Mouse (Mus musculus) midbrain, embryonic 11.5 days (tissue): ENCODE results near the gene Anp32b. TPM values are rescaled to one million over a fixed set of nuclear protein-coding genes. Genes with fewer than 3 reads are reported as not detected.

Experiments used
- ATAC-seq: fragments of 200-750 bp; cut with Nextera tagmentation; 2 replicates; pipeline ENCODE4 v1.8.0; 2017; ENCODE audit warnings: moderate TSS enrichment, moderate library complexity; ENCODE audit not compliant: low FRiP score
- DNase-seq: peaks from one replicate; pipeline ENCODE4 v3.0.0; 2015; ENCODE audit warnings: low spot score; ENCODE audit errors: missing footprints
- H3K27ac ChIP-seq: fragments of 300-500 bp; sonication (generic); 2 replicates; pipeline ENCODE4 v1.5.1; 2014; ENCODE audit warnings: low read depth, low read length
- H3K27me3 ChIP-seq: fragments of 300-500 bp; sonication (generic); 2 replicates; pipeline ENCODE4 v1.6.1; 2014; ENCODE audit warnings: mild to moderate bottlenecking, low read length, moderate library complexity, mixed read lengths; ENCODE audit not compliant: control insufficient read depth, insufficient read depth
- H3K36me3 ChIP-seq: fragments of 300-500 bp; sonication (generic); 2 replicates; pipeline ENCODE4 v1.6.1; 2014; ENCODE audit warnings: mild to moderate bottlenecking, low read length, moderate library complexity, mixed read lengths; ENCODE audit not compliant: control insufficient read depth, insufficient read depth
- H3K4me1 ChIP-seq: fragments of 300-500 bp; sonication (generic); 2 replicates; pipeline ENCODE4 v1.6.1; 2014; ENCODE audit warnings: low read length; ENCODE audit not compliant: control insufficient read depth, insufficient read depth
- H3K4me2 ChIP-seq: fragments of 300-500 bp; sonication (generic); 2 replicates; pipeline ENCODE4 v1.6.1; 2014; ENCODE audit warnings: mild to moderate bottlenecking, moderate library complexity
- H3K4me3 ChIP-seq: fragments of 300-500 bp; sonication (generic); 2 replicates; pipeline ENCODE4 v1.5.1; 2014; ENCODE audit warnings: low read depth, low read length
- H3K9ac ChIP-seq: fragments of 300-500 bp; sonication (generic); 2 replicates; pipeline ENCODE4 v1.6.1; 2014; ENCODE audit warnings: low read length
- H3K9me3 ChIP-seq: fragments of 300-500 bp; sonication (generic); 2 replicates; pipeline ENCODE4 v1.6.1; 2016; ENCODE audit warnings: low read length; ENCODE audit not compliant: control insufficient read depth
- WGBS: fragments of 180-500 bp; shearing (Covaris S2); extraction: QIAGEN DNeasy Blood & Tissue Kit; methylation state at CpG from one replicate; pipeline ENCODE4 v1.1.7; 2014; 5-methylcytosine and 5-hydroxymethylcytosine counted together
- polyA plus RNA-seq: library from polyadenylated mRNA; unstranded; fragments of >200 nt; fragmentation: Nextera tagmentation; extraction: Ambion mirVana; gene quantifications from 2 replicates; pipeline ENCODE4 v1.2.1, GENCODE M21; 2014

The Anp32b gene
- polyA plus RNA-seq, 1 experiment from 2014 or later: 285 TPM

DNA sequence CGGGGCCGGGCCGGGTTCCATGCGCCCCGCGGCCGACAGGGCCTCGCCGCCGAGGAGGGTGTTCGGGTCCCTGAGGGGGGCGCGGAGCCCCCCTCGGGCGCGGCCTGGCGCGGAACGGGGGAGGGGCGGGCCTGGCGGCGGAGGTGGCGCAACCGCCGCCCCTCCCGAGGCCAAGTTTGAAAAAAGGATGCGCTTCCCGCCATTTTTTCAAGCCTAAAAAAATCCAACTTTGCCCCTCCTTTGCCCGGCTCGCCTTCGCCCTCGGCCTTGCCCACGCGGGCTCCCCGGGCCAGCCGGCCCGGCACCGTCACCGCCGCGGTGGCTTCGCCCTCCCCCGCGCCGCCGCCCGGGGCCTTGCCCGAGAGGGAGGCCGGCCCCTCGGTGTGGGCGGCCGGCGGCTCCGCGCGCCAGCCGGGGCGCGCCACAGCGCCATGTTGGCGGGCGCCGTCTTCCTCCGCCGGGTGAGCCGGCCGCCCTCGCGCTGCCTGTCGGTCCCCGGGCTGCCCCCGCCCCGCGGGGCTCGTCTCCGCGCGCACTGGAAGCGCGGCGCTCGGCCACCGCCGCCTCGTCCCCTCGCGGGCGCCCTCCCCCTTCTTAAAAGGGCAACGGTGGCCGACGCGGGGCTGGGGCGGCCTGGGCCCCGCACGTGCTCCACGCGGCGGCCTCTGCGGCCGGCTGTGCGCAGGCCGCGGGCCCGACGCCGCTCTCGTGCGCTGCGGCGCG is 1.2 kb downstream of the Anp32b start:
- under 1% methylated on average over 78 of the region's 111 CpGs for WGBS
- peaks cover 20% of the 10 kb centered on the region for H3K4me1 ChIP-seq

DNA sequence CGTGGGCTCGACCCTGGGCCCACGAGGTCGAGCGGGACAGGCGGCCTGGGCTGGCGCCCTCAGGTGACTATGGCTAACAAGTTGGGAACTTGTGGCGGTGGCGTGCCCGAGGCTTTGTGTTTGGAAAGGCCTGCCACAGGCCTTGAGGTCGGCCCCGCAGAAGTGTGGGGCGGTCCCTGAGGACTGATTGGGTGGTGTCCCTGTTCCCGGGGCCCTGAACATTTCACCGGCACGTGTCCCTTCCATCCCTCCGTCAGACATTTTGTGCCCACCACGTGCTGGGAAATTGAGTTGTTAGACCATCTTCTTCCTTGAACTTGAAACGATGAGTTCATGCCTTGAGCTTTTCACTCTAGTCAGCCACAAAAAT is 1.8 kb downstream of the Anp32b start:
- Histone ChIP-seq H3K36me3 (no peaks in the 10 kb centered on the region), H3K27me3 (no peaks in the 10 kb centered on the region), H3K4me3 (peak overlapping the region; percentile 98), H3K27ac (peak overlapping the region; percentile 98), H3K4me1 (peaks cover 20% of the 10 kb centered on the region), H3K4me2 (peak overlapping the region; percentile 79), H3K9me3 (no peaks in the 10 kb centered on the region), H3K9ac (peak overlapping the region; percentile 99)
- under 1% methylated on average over 19 of the region's 19 CpGs for WGBS
- DNase-seq (peak; percentile 96), ATAC-seq (peak; percentile 17)

More for the DNA sequence above, 1.2 kb downstream of the Anp32b start:
- Histone ChIP-seq H3K36me3 (no peaks in the 10 kb centered on the region), H3K4me2 (peak overlapping the region; percentile 79), H3K9ac (peak overlapping the region; percentile 99), H3K4me3 (peak overlapping the region; percentile 98), H3K9me3 (no peaks in the 10 kb centered on the region), H3K27ac (peak overlapping the region; percentile 98), H3K27me3 (no peaks in the 10 kb centered on the region)
- ATAC-seq (peak; percentile 48), DNase-seq (peak; percentile 95)

DNA sequence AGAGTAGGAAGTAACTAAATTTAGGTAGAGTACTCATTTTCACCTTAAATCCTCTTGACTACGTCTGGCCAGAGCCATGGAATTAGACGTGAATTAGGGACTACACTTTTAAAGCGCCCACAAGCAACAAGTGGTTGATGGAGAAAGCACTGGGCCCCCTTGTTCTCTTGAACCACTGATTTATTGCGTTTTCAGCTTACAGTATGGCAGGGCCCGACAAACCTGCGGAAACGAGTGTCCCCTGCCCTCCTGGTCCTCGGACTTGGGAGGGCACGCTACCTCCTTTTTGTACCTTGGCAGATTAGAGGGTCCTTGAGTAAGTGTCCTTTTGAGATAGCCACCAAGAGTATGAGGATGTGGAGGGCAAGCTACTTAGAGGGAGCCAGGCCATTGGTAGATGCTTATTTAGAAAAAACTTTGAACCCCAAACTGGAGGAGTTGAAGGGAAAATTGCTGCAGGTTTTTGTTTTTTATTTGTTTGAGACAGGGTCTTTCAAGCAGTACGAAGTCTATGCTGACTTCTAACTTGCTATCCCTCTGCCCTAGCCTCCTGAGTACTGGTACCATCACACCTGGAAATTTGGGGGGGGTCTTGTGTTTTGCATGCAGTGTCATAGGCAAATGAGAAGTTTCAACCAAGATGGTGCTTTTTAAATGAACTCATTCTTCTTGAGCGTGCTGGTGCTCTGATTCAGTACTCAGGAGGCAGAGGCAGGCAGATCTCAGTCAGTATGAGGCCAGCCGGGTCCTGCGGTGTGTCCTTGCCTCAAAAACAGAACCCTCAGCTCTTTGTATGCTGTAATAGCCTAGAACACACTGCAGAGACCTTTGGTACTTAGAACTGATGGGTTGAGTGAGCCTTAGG is 2.4 kb downstream of the Anp32b start:
- 42% methylated on average over 13 of the region's 13 CpGs for WGBS

DNA sequence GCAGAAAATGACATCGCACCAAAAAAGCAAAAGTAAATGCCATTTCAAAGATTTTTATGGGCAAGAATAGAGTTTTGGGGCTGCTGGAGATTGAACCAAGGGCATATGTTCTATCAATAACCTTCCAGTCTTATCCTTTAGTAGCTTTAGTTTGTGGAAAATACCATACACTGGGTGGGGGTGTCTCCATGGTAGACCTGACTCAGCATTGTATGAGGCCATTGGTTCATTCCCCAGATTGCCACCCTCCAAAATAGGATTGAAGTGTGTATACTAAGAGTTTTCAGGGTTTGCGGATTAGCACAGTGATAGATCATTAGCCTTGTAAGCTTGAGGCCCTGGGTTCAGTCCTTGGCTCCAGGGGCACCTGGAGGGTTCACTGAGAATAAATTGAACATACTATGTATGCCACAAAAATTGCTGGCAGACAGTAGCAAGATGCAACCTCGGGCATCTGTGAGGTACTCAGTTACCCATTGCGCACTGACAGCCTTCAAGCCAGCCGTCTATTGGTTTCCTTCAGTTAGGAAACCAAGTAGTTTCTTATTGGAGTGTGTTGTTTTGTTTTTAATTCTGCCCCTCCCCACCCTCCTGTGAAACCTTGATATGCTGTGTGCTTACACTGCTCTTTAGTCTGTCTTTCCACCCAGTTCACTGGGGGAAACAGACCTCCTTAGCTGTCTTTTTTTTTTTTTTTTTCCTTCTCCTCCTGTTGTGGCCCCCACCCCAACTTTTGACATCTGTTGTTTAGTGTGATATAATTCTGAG is 3.6 kb downstream of the Anp32b start:
- Histone ChIP-seq H3K4me3 (no peak overlapping the region), H3K4me2 (no peak overlapping the region), H3K9me3 (no peaks in the 10 kb centered on the region), H3K4me1 (peaks cover 20% of the 10 kb centered on the region), H3K27me3 (no peaks in the 10 kb centered on the region), H3K27ac (no peak overlapping the region), H3K36me3 (no peaks in the 10 kb centered on the region), H3K9ac (no peak overlapping the region)
- ATAC-seq (no peak), DNase-seq (no peak)
- WGBS: 81% methylated on average over 5 of the region's 5 CpGs

More for the DNA sequence above, 2.4 kb downstream of the Anp32b start:
- DNase-seq: peak; percentile 87
- H3K4me3 ChIP-seq: peak overlapping the region; percentile 98
- peaks cover 20% of the 10 kb centered on the region for H3K4me1 ChIP-seq
- no peaks in the 10 kb centered on the region for H3K27me3 ChIP-seq
- no peaks in the 10 kb centered on the region for H3K9me3 ChIP-seq
- peak overlapping the region; percentile 79 for H3K4me2 ChIP-seq
- H3K36me3 ChIP-seq: no peaks in the 10 kb centered on the region
- H3K9ac ChIP-seq: peak overlapping the region; percentile 99
- no peak for ATAC-seq
- no peak overlapping the region; the same call in 1 of the 2 replicates for H3K27ac ChIP-seq

DNA sequence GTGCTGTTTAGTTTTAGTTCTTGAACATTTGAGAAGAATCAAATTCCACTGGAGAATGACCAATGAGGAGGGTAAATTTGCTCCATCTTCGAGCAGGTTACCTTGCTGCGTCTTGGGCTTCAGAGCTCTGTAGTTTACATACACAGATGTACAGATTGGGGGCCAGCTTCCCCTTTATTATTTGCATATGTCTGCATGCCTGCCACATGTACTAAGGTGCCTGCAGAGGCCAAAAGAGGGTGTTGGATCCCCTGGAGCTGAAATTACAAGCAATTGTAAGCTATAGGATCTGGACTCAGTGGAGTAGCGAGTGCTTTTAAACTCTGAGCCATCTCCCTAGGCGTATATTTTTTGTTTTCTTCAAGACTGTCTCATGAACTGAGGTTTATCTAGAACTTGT is 6.1 kb downstream of the Anp32b start:
- H3K4me1 ChIP-seq: peaks cover 20% of the 10 kb centered on the region
- no peak overlapping the region for H3K4me3 ChIP-seq
- no peak for ATAC-seq
- no peak overlapping the region for H3K9ac ChIP-seq
- DNase-seq: no peak
- H3K4me2 ChIP-seq: no peak overlapping the region
- H3K9me3 ChIP-seq: no peaks in the 10 kb centered on the region
- 89% methylated on average over 4 of the region's 4 CpGs for WGBS
- H3K36me3 ChIP-seq: peaks cover 4% of the 10 kb centered on the region; the same call in 1 of the 2 replicates
- H3K27ac ChIP-seq: no peak overlapping the region
- no peaks in the 10 kb centered on the region for H3K27me3 ChIP-seq

DNA sequence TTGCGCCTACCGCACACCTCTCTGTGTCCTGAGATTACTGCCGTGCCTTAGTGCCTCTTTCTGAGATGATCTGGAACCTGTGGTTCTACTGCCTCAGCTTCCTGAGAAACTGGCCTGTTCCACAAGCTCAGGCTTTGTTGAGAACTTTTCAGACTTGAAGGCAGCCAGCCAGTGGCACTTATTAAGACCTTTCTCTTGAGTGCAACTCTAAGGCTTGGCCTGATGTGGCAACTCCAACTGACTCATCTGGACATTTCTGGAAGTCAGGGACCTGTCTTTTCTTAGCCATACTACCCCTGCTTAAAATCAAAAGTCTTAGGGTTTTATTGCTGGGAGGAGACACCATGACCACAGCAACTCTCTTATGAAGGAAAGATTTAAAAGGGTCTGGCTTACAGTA is 6.5 kb downstream of the Anp32b start:
- Histone ChIP-seq H3K9ac (no peak overlapping the region), H3K4me2 (no peak overlapping the region), H3K4me3 (no peak overlapping the region), H3K9me3 (no peaks in the 10 kb centered on the region), H3K36me3 (peaks cover 4% of the 10 kb centered on the region; the same call in 1 of the 2 replicates), H3K27ac (no peak overlapping the region), H3K4me1 (peaks cover 20% of the 10 kb centered on the region), H3K27me3 (no peaks in the 10 kb centered on the region)
- DNase-seq (no peak), ATAC-seq (no peak)
- WGBS: 98% methylated on average over 3 of the region's 3 CpGs

DNA sequence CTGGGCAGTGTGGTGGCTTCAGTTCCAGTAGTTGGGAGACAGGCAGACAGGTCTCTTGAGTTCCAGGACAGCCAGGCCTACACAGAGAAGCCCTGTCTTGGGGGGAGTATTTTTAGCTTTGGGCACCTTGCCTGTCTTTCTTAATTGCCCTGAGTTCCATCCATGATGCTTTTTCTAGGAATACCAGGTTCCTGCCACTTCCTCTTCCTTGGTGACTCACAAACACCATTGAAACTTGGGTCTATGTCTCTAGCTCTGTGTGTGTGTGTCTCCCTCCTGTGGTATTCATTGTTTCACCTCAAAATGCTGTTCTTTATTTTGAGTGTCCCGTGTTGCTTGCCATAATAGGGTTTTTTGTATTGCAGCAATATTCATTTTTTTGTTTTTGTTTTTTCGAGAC is 7.7 kb downstream of the Anp32b start:
- no peaks in the 10 kb centered on the region for H3K27me3 ChIP-seq
- H3K4me3 ChIP-seq: no peak overlapping the region
- no peak overlapping the region for H3K9ac ChIP-seq
- H3K4me2 ChIP-seq: no peak overlapping the region
- DNase-seq: no peak
- no peak overlapping the region for H3K27ac ChIP-seq
- H3K4me1 ChIP-seq: peaks cover 10% of the 10 kb centered on the region
- peaks cover 8% of the 10 kb centered on the region; the same call in 1 of the 2 replicates for H3K36me3 ChIP-seq
- no peak for ATAC-seq
- no peaks in the 10 kb centered on the region for H3K9me3 ChIP-seq
- 92% methylated on average over 2 of the region's 2 CpGs for WGBS

DNA sequence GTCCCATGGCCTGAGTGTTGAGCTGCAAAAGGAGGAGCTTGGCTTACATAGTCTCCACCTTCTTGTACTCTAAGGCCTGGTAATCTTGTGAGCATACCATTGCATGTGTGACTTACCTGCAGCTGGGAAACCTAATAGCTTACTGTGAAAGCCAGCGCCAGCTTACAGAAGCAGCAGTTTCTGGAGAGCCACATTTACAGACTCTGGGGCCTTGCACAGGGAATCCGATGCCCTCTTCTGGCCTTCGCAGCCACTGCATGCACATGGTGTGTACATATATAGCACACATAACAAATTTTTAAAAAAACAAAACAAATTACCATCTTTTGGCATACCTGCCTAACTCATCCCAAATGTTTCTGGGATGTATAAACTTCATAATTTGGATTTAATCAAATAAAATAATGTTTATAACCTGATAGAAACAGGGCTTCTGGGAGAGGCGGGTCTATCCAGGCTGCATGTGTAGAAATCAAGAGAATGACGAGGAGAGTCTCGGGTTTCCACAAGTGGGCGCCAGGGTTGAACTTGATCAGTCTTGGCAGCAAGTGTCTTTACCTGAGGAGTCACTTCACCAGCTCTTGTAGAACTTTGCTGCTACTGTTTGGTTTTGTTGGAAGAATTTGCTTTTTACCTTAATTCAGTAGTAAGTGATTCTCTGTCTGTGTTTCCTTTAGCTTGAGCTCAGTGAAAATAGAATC is 12.6 kb downstream of the Anp32b start:
- ATAC-seq (no peak), DNase-seq (no peak)
- H3K4me3 ChIP-seq: no peak overlapping the region
- no peaks in the 10 kb centered on the region for H3K27me3 ChIP-seq
- no peaks in the 10 kb centered on the region for H3K4me1 ChIP-seq
- 83% methylated on average over 7 of the region's 7 CpGs for WGBS
- H3K36me3 ChIP-seq: peaks cover 31% of the 10 kb centered on the region
- no peak overlapping the region for H3K4me2 ChIP-seq
- H3K9me3 ChIP-seq: no peaks in the 10 kb centered on the region
- no peak overlapping the region for H3K9ac ChIP-seq
- H3K27ac ChIP-seq: no peak overlapping the region
